Mouse (Mus musculus) midbrain, embryonic 11.5 days (tissue): Measurements from ENCODE around the gene Gm20708. TPM values are rescaled to one million over a fixed set of nuclear protein-coding genes. Genes with fewer than 3 reads are reported as not detected.

ENCODE experiments used
- ATAC-seq: fragments of 200-750 bp; cut with Nextera tagmentation; 2 replicates; pipeline ENCODE4 v1.8.0; 2017; ENCODE audit warnings: moderate TSS enrichment, moderate library complexity; ENCODE audit not compliant: low FRiP score
- DNase-seq: peaks from one replicate; pipeline ENCODE4 v3.0.0; 2015; ENCODE audit warnings: low spot score; ENCODE audit errors: missing footprints
- H3K27ac ChIP-seq: fragments of 300-500 bp; sonication (generic); 2 replicates; pipeline ENCODE4 v1.5.1; 2014; ENCODE audit warnings: low read depth, low read length
- H3K27me3 ChIP-seq: fragments of 300-500 bp; sonication (generic); 2 replicates; pipeline ENCODE4 v1.6.1; 2014; ENCODE audit warnings: mild to moderate bottlenecking, low read length, moderate library complexity, mixed read lengths; ENCODE audit not compliant: control insufficient read depth, insufficient read depth
- H3K36me3 ChIP-seq: fragments of 300-500 bp; sonication (generic); 2 replicates; pipeline ENCODE4 v1.6.1; 2014; ENCODE audit warnings: mild to moderate bottlenecking, low read length, moderate library complexity, mixed read lengths; ENCODE audit not compliant: control insufficient read depth, insufficient read depth
- H3K4me1 ChIP-seq: fragments of 300-500 bp; sonication (generic); 2 replicates; pipeline ENCODE4 v1.6.1; 2014; ENCODE audit warnings: low read length; ENCODE audit not compliant: control insufficient read depth, insufficient read depth
- H3K4me2 ChIP-seq: fragments of 300-500 bp; sonication (generic); 2 replicates; pipeline ENCODE4 v1.6.1; 2014; ENCODE audit warnings: mild to moderate bottlenecking, moderate library complexity
- H3K4me3 ChIP-seq: fragments of 300-500 bp; sonication (generic); 2 replicates; pipeline ENCODE4 v1.5.1; 2014; ENCODE audit warnings: low read depth, low read length
- H3K9ac ChIP-seq: fragments of 300-500 bp; sonication (generic); 2 replicates; pipeline ENCODE4 v1.6.1; 2014; ENCODE audit warnings: low read length
- H3K9me3 ChIP-seq: fragments of 300-500 bp; sonication (generic); 2 replicates; pipeline ENCODE4 v1.6.1; 2016; ENCODE audit warnings: low read length; ENCODE audit not compliant: control insufficient read depth
- WGBS: fragments of 180-500 bp; shearing (Covaris S2); extraction: QIAGEN DNeasy Blood & Tissue Kit; methylation state at CpG from one replicate; pipeline ENCODE4 v1.1.7; 2014; 5-methylcytosine and 5-hydroxymethylcytosine counted together
- polyA plus RNA-seq: library from polyadenylated mRNA; unstranded; fragments of >200 nt; fragmentation: Nextera tagmentation; extraction: Ambion mirVana; gene quantifications from 2 replicates; pipeline ENCODE4 v1.2.1, GENCODE M21; 2014

Gene Gm20708
- polyA plus RNA-seq, 1 experiment from 2014 or later, result 0.20 TPM

DNA sequence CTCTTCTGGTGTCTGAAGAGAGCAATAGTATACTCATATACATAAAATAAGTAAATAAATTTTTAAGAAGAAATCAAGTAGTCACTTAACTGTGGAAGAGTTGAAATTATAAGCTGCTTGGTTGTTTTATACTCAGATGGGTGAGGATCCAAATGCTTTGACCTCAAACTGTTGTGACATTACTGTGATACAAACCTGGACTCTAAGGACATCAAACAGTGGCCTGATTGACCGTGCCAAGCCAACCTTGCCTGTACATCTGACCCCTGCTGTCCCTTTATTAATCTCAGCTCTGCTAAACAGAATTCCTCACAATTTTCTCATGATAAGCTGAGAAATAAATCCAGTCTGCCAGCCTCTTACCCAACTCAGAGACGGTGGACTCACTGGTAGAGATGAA, 36.2 kb downstream of the Gm20708 start:
- H3K4me3 ChIP-seq, result no peak overlapping the region
- DNase-seq (no peak), ATAC-seq (no peak)
- no peak overlapping the region for H3K27ac ChIP-seq
- no peak overlapping the region for H3K4me2 ChIP-seq
- H3K9me3 ChIP-seq, result no peaks in the 10 kb centered on the region
- peaks cover 16% of the 10 kb centered on the region for H3K4me1 ChIP-seq
- 77% methylated on average over 2 of the region's 2 CpGs for WGBS
- H3K9ac ChIP-seq, result no peak overlapping the region
- no peaks in the 10 kb centered on the region for H3K27me3 ChIP-seq
- H3K36me3 ChIP-seq, result no peaks in the 10 kb centered on the region

DNA sequence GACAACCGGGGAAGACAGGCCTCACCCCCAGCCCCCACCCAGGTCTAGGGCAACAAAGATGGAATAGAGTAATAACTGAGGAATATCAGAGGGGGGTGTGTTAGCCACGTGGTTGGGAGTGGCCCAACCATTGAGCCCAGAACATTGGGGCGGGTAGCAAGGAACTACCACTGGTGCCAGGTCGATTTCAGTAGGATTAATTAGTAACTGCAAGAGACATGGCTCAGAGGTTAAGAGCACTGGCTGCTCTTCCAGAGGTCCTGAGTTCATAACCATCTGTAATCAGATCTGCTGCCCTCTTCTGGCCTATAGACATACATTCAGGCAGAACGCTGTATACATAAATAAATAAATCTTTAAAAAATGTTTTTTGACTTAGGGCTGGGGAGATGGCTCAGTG, 37.2 kb downstream of the Gm20708 start:
- no peak overlapping the region for H3K4me3 ChIP-seq
- whole genome bisulfite sequencing, result 64% methylated on average over 5 of the region's 5 CpGs
- H3K27me3 ChIP-seq, result no peaks in the 10 kb centered on the region
- H3K4me1 ChIP-seq, result peaks cover 16% of the 10 kb centered on the region
- no peaks in the 10 kb centered on the region for H3K9me3 ChIP-seq
- DNase-seq (no peak), ATAC-seq (no peak)
- H3K9ac ChIP-seq, result no peak overlapping the region
- no peaks in the 10 kb centered on the region for H3K36me3 ChIP-seq
- H3K4me2 ChIP-seq, result no peak overlapping the region
- no peak overlapping the region for H3K27ac ChIP-seq

DNA sequence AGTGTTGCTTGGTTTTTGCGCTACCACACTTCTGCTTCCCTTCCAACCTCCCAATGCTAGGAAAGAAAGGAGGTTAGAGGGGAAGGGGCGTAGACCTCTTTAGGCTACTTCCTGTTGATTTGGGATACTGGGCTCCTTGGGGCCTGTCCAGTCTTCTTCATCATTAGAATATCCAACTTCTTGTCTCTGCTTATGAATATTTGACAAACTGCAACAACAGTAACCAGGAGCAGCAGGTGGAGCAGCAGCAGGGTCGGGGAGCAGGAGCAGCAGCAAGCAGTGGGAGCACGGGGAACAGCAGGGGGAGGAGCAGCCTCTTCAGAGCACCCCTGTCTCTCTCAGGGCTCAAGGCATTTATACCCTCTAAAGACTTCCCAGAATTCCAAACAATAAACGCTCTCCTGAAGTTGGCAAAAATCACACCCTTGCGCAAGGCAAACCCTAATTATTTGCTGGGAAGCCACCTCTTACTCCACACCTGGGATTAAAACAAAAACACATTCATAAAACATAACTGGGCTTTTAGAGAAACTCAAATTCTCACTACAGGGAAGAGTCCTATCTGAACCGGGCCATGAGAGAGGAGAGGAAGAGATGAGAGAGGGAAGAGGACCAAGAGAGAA, 38.2 kb downstream of the Gm20708 start:
- H3K4me2 ChIP-seq, result no peak overlapping the region; the same call in 1 of the 2 replicates
- peak overlapping the region; percentile 87 for H3K9ac ChIP-seq
- ATAC-seq (no peak), DNase-seq (no peak)
- H3K27ac ChIP-seq, result peak overlapping the region; percentile 93; the same call in 1 of the 2 replicates
- H3K27me3 ChIP-seq, result no peaks in the 10 kb centered on the region
- WGBS, result 82% methylated on average over 7 of the region's 7 CpGs
- H3K36me3 ChIP-seq, result peaks cover 3% of the 10 kb centered on the region
- H3K4me3 ChIP-seq, result no peak overlapping the region
- no peaks in the 10 kb centered on the region for H3K9me3 ChIP-seq
- H3K4me1 ChIP-seq, result peaks cover 16% of the 10 kb centered on the region

DNA sequence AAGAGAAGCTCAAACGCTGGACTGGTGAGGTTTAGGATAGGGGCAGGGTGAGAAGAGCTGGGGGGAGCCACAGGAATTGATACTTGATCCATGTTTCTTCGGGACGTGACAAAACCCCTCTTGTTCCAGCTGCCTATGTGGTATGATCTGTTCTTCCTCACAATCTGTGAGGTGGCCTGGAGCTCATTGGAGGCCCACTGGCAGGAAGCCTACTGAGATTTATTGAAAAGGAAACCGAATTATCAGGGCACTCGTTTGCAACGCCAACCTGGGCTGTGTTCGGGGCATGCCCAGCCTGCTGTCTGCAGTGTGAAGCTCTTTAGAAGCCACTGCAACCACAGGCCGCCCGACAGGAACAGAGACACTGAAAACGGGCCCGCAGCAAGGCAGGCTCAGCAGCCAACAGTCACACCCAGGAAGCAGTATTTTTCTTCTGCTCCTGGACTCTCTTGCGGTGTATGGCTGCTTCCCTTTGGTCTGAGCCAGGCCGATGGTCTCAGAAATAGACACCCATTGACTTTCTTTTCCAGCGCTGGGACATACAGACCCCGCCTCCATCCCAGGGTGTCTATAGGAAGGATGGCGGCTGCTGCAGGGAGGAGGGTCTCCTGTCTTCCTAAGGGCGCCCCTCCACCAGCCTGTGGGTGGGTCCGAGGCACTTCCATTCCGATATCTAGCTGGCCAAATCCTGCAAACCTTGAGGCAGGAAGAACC, 39.0 kb downstream of the Gm20708 start:
- DNase-seq (no peak), ATAC-seq (peak; percentile 80; the same call in 1 of the 2 replicates)
- Histone ChIP-seq H3K27ac (peak overlapping the region; percentile 93), H3K9ac (peak overlapping the region; percentile 87), H3K4me2 (peak overlapping the region; percentile 88), H3K27me3 (no peaks in the 10 kb centered on the region), H3K36me3 (peaks cover 9% of the 10 kb centered on the region), H3K4me3 (peak overlapping the region; percentile 78), H3K4me1 (peaks cover 16% of the 10 kb centered on the region), H3K9me3 (no peaks in the 10 kb centered on the region)
- WGBS, result 11% methylated on average over 19 of the region's 19 CpGs

DNA sequence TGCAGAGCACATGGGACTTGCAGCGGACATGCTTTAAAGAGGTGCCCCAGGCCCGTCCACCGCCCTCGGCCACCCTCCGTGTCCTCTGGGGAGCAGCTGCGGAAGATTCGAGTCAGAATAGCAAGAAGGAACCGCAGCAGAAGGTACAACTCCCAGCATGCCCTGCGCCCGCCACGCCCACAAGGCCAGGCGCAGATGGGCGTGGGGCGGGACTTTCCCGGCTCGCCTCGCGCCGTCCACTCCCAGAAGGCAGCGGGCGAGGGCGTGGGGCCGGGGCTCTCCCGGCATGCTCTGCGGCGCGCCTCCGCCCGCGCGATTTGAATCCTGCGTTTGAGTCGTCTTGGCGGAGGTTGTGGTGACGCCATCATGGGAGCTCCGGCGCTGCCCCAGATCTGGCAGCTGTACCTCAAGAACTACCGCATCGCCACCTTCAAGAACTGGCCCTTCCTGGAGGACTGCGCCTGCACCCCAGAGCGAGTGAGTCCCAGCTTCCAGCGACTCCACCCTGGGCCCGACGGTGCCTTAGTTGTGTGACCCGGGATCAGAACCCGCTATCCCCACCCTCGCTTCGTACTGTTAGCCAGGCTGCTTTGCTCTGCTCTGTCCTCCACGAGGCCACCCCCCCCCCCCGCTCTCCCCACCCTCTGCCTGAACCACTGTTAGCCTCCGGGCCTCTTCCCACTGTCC, 39.7 kb downstream of the Gm20708 start, which contains the start of gene Birc5:
Birc5 (plus strand) TSS at position 267 of the 687 bp plus-strand sequence.
- H3K36me3 ChIP-seq, result peaks cover 12% of the 10 kb centered on the region
- peak; percentile 95 for ATAC-seq
- H3K9ac ChIP-seq, result peak within 1 kb of the TSS; percentile 87
- H3K9me3 ChIP-seq, result no peaks in the 10 kb centered on the region
- no peaks in the 10 kb centered on the region for H3K27me3 ChIP-seq
- peaks cover 16% of the 10 kb centered on the region for H3K4me1 ChIP-seq
- WGBS, result under 1% methylated on average over 51 of the region's 51 CpGs
- peak; percentile 100 for DNase-seq
- peak within 1 kb of the TSS; percentile 93 for H3K27ac ChIP-seq
- H3K4me2 ChIP-seq, result peak within 1 kb of the TSS; percentile 88
- peak within 1 kb of the TSS; percentile 78 for H3K4me3 ChIP-seq

DNA sequence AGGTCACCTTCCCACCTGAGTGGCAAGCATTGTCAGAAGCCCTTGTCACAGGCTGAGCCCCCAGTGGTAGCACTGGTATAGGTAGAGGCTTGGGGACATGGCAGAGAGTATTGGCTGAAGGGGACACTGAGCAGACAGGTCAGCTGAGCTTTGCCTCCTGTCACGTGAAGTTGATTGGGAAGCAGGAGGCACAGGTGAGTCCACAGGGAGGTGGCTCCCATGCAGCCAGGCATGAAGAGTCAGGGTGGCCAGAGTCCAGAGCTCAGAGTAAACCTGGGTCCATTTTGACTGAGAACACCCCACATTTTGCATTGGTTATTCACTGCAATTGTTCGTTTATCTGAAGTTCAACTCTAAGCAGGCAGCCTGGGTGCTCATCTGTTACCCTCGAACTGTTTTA, 43.4 kb downstream of the Gm20708 start:
- Histone ChIP-seq H3K4me3 (no peak overlapping the region), H3K9me3 (no peaks in the 10 kb centered on the region), H3K36me3 (peaks cover 38% of the 10 kb centered on the region), H3K9ac (no peak overlapping the region), H3K4me2 (no peak overlapping the region), H3K27ac (no peak overlapping the region), H3K27me3 (no peaks in the 10 kb centered on the region), H3K4me1 (peaks cover 16% of the 10 kb centered on the region)
- DNase-seq (no peak), ATAC-seq (no peak)
- WGBS, result 92% methylated on average over 3 of the region's 3 CpGs

DNA sequence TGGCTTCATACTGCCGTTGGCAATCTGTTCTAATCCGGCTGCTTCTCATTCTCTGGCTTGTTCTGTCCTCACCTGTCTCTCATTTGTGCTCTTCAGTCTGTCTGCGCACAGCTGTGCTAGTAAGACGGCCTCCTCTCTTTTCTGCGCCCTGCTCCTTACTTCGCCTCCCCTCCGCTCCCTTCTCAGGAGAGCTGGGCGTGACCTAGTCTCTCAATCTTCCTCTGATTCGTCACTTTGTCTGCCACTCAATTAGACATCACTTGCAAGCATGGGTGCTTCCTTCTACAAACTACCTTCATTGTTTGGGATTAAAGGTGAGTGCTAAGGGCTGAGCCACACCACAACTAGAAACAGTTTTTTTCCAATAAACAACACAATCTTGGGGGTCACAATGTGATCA, 44.8 kb downstream of the Gm20708 start:
- ATAC-seq (no peak), DNase-seq (no peak)
- Histone ChIP-seq H3K9me3 (no peaks in the 10 kb centered on the region), H3K27me3 (peaks cover 2% of the 10 kb centered on the region; the same call in 1 of the 2 replicates), H3K4me3 (no peak overlapping the region), H3K27ac (no peak overlapping the region), H3K4me2 (no peak overlapping the region), H3K36me3 (peaks cover 38% of the 10 kb centered on the region), H3K4me1 (peaks cover 9% of the 10 kb centered on the region), H3K9ac (no peak overlapping the region)
- 90% methylated on average over 9 of the region's 9 CpGs for WGBS

DNA sequence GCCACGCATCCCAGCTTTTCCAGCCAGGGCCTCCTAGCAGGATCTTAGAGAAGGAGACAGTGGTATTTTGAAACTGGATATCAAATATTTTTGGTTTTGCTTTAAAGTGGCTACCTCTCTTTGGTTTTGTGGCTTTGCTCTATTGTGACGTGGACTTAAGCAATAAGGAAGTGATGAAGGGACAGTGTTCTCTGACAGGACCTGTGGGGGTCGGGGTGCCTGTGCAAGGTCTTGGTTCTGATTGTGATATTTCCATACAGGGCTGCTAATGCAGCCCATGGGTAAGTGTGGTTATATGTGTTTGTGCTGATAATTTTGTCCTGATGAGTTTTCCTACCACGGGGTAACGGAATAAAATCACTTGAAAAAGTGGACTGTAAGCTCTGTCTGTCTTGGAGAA, 45.9 kb downstream of the Gm20708 start:
- no peak overlapping the region for H3K4me2 ChIP-seq
- WGBS, result 96% methylated on average over 5 of the region's 5 CpGs
- peaks cover 38% of the 10 kb centered on the region for H3K36me3 ChIP-seq
- peaks cover 8% of the 10 kb centered on the region; the same call in 1 of the 2 replicates for H3K27me3 ChIP-seq
- H3K27ac ChIP-seq, result no peak overlapping the region
- no peak for ATAC-seq
- no peaks in the 10 kb centered on the region for H3K9me3 ChIP-seq
- no peak for DNase-seq
- H3K4me3 ChIP-seq, result no peak overlapping the region
- H3K9ac ChIP-seq, result no peak overlapping the region
- H3K4me1 ChIP-seq, result peaks cover 2% of the 10 kb centered on the region

DNA sequence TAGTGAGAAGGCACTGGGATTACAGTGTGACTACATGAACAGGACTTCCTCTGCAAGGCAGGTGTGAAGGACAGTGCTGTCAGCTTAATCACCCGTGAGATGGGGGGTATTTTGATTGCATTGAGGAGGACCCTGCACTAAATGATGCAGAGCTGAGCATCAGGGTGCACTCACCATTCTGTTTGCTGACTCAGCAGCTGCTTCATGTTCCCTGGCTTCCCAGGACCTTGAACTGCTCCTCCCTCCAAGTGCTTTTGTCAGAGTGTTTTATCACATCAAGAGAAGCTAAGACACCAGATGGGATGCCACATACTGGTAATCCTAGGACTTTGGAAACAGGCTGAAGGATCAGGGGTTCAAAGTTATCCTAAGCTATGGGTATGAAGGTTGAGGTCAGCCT, 46.5 kb downstream of the Gm20708 start:
- Histone ChIP-seq H3K4me1 (no peaks in the 10 kb centered on the region), H3K27me3 (peaks cover 13% of the 10 kb centered on the region), H3K9ac (no peak overlapping the region), H3K9me3 (no peaks in the 10 kb centered on the region), H3K4me2 (no peak overlapping the region), H3K36me3 (peaks cover 38% of the 10 kb centered on the region), H3K4me3 (no peak overlapping the region), H3K27ac (no peak overlapping the region)
- 88% methylated on average over 1 of the region's 1 CpGs for WGBS
- DNase-seq (no peak), ATAC-seq (no peak)
